Mouse (Mus musculus) cerebellum, postnatal 36 days (tissue): Measurements from ENCODE around the gene Trem2.
"Not testable (repeated sequence)": the region's sequence is repeated elsewhere in the genome, so short reads cannot be mapped to it uniquely, and the experiment has no call there.

Experiments used
- DNase-seq, 2 experiments: peaks; one replicate each; pipeline ENCODE4 v3.0.0; 2021 to 2022; ENCODE audit warnings: mixed read lengths in 2 of 2

The Trem2 gene

DNA sequence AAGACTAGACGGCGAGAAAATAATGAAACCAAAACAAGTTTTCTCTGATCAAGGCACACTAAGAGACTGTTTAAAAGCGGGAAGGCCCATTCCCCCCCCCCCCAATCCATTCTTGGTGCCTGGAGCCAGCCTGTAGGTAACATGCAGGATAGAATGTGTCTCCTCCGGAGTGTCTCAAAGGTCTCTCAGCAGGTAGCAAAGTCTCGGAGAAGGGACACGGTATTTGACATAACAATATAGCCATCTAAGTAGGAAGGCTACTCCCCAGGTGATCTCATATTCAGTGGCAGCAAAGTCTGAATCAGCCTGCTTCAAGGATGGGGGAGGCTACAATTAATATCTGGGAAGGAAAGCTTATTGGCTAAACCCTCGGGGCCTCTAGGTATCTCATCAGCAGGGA, 6.8 kb downstream of the Trem2 start:
- DNase-seq = not testable (repeated sequence)

DNA sequence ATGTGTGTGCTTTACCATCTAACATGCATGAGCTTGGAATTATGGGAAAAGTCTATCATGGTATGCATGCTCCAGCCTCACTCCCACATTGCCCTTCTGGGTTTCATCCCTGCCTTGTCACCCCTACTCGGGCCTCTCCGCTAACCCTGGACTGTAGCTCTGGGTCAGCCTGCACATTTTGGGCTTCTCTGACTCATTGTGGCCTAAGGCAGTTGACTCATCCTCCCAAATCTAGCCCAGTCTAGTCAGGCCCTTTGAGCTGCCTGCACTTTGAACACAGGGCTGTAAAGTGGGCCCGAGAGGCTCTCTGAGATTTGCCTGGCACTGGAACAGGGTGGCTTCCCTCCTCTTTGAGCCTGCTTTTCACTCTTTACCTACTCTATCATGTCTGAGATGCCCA, 9.6 kb downstream of the Trem2 start:
- no peak for DNase-seq

DNA sequence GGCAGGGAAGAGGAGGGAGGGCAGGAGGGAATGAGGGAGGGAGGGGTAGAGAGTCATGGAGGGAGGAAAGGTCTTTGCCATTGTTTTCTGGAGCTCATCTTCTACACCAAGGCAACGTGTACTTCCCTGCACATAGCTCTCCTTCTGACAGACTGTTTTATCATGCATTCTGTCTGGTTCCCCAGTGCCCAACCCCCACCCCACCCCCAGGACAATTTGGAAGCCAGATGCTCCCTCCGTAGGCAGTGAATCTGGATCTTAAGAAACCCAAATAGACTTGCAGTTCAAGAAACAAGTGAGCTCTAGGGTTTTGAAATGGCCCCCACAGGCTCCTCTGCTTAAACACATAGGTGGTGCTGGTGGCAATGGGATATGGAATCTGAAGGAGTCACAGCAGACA, 11.7 kb downstream of the Trem2 start:
- no peak for DNase-seq

GRCm38 (mm10) chr17:48359616-48360015, 13.4 kb downstream of the Trem2 start, which contains the start of gene Treml1:
TSS of gene Treml1 (plus strand) at chr17:48359916.
- no peak for DNase-seq

DNA sequence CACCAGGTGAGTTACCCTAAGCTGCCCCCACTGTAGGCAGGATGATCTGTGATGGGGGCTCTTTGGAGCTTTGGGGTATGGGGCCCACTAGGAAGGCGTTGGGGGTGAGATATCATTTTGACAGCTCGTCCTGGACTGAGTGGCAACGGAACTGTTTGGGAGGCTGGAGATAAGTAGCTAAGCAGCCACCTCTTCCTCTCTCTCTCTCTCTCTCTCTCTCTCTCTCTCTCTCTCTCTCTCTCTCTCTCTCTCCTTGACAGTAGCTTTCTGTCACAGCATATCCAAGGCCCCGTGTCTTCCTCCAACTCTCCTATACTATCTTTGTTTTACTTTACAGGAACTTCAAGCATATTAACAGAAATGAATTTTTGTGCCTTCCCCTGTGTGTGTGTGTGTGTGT, 14.3 kb downstream of the Trem2 start:
- DNase-seq = no peak

DNA sequence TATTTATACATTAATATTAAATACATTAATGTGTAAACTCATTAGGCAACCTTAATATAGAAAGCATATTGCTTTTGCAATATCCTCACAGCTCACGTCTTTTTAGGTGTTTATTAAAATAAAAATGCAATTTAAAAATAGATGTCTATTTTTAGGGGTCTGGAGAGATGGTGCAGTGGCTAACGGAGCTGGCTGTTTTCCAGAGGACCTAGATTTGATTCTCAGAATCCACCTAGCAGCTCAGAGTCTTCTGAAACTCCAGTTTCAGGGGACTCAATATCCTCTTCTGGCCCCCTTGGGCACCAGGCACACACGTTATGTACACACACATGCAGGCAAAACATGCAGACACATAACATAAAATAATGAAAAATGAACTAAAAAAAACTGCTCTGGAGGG, 16.1 kb downstream of the Trem2 start:
- DNase-seq = no peak

- DNase-seq = peak; percentile 69 to 70
These were observed 16.8 kb downstream of the Trem2 start for GRCm38 (mm10) chr17:48362966-48363365.

- no peak for DNase-seq
These were observed 17.3 kb downstream of the Trem2 start for GRCm38 (mm10) chr17:48363421-48363965.

DNA sequence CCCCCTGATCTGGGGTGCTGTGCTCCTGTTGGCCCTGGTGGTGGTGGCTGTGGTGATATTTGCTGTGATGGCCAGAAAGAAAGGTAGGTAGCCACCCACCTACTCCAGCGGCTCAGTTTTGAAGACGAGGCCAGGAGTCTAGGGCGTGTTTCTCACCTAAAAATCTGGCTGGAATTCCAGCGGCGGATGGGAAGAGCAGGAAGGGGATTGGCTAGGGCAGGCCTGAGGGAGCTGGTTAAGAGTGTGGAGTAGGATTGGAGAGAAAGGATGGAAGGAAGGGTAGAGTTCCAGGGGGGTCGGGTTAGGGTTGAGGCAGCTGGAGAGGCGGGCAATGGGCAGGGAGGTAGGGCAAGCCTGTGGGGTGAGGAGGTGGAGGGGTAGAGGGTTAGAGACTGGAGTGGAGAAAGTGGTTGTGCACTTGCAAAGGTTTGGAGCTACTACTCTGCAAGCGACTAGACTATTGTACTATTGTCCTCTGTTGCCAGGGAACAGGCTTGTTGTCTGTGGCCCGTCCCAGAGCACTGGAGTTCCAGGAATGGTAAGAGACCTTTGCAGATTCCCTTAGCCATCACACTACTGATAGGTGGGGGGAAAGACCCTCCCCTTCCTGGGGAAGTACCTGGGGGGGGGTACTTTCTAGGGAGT, 19.4 kb downstream of the Trem2 start:
- DNase-seq = no peak

DNA sequence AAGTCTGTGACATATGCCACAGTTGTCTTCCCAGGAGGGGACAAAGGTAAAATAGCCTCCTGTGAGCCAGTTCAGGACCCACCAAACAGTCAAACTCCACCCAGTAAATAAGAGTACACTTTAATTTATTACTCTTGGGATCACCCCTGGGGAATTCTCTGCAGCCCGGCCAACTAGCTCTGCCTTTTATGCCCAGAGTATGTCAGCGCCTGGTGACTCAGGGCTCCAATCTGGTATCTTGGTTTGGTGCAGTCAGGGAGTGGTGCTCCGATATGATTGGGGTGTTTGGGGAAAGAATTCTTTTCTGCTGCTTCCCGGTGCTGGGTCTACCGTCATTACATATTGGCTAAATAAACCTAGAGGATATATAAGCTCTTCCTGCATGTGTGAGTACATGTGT, 20.6 kb downstream of the Trem2 start:
- DNase-seq = no peak

DNA sequence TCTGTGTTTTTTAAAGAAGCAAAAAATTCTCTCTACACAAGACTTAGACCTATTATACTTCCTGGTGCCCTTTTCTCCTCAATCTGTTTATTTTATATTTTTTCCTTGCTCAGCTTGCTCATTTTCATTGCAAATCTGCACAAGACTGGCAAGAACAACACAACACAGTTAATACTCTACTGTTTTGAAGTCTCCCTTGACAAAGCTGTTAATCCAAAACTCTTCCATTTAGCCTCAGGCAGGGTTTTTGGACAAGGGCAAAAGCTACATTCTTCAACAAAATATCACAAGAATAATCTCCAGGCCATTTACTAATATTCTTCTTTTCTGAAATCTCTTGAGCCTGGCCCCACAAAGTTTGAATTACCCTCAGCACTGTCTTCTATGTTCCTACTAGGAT, 25.4 kb downstream of the Trem2 start:
- DNase-seq = no peak

DNA sequence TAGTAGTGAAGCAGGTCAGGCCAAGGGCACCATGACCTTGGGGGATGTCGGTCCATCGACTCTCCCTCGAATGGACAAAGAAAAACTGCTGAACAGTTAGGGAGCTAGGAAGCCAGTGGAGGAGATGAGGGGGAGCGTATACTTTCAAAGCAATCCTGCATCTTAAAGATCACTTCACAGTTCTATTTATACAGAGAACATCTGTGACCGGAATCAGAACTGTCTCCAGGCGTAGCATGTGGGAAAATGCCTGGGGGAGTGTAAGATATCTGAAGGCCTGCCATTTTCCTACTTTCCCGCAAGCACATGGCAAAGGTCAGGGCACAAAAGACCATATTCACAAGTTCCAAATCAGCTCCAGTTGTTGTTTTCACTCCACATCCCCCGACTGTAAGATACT, 26.8 kb downstream of the Trem2 start:
- DNase-seq = no peak

DNA sequence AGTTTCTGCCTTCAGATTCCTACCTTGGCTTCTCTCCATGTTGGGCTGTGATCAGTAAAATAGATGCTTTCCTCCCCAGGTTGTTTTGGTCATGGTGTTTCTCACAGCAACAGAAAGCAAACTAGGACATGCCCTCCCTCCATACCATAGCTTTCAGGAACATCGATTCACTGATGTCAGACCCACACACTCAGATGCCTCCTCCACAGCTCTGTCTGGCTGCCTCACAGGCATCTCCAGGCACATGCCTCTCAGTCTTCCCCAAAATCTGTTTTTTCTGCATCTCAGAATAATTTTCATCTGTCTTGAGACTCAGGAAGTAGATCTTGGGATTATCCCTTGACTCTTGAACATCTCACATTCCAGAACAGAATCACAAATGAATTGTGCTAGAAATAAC, 29.9 kb downstream of the Trem2 start:
- no peak for DNase-seq

DNA sequence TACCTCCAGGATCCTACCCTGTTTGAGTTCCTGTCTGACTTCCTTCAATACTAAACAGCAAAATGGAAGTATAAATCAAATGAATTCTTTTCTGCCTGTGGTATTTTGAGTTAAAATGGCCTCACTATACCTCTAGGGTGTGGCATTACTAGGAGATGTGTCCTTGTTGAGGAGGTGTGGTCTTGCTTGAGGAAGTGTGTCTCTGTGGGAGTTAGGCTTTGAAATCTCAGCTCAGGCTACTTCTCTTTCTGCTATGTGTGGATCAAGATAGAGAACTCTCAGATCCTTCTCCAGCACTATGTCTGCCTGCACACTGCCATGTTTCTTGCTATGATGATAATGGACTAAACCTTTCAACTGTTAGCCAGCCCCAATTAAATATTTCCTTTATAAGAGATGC, 32.8 kb downstream of the Trem2 start:
- no peak for DNase-seq

- DNase-seq = no peak
These were observed 39.7 kb downstream of the Trem2 start for GRCm38 (mm10) chr17:48385786-48386461.

- no peak for DNase-seq
These were observed 42.5 kb downstream of the Trem2 start for GRCm38 (mm10) chr17:48388666-48389065.

GRCm38 (mm10) chr17:48389442-48389841, 43.2 kb downstream of the Trem2 start:
- DNase-seq = no peak

DNA sequence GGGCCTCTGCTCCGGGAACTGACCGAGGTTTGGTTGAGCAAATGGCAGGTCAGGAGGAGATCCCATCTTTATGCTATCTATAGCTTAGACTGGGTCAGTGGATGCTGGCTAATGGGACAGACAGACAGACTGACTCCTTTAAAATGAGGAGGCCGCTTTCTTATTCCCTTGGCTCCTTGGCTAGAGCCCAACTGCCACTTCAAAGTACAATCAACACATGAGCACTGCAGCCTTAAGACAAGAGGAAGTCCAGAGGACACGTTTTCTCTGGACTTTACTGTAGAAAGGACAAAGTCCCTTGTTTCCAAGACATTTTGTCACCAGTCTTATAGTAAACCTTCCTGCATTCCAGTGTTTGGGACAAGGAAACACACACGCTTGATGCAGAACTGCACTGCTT, 45.2 kb downstream of the Trem2 start:
- DNase-seq = no peak

DNA sequence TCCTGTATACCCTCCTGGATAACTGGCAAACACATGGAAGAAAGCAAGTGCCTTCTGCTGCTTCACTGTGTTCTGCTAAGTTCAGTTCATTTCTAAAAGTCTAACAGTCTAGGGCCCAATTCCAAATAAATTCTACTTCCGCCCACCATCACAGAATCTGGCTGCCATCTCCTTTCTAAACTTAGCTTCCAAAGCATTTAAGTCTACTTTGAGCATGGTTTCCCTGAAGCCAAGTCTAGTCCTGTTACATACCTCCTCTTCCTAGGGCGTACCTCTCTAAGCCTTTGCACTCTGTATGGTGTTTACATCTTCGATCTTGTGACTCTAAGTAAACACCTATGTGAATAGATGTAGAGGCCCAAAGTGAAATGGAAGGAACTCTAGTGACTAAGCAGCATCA, 46.4 kb downstream of the Trem2 start:
- no peak for DNase-seq

DNA sequence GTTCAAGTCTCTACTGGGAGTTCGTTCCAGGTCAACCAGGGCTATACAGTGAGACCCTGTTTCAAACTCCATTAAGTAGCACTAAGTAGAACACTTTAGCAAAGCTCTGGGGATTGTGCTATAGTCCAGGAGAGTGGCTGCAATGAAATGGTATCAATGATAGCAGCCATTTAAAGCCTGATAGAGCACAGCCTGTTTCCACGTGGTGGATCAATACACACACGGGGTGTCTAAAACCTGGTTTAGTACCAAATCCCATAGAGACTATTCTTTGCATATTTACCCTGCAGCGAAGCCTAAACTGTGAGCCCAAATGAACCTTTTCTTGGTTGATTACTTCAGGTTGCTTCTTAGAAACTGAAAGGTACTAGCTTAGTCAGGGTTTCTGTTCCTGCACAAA, 55.5 kb downstream of the Trem2 start:
- DNase-seq = no peak

GRCm38 (mm10) chr17:48402751-48403150, 56.5 kb downstream of the Trem2 start:
- no peak for DNase-seq
